Mouse (Mus musculus) spleen, postnatal 10 days (tissue): Measurements from ENCODE around the gene Camta1.

Experiments
- DNase-seq, 2 experiments: peaks; one replicate each; pipeline ENCODE4 v3.0.0; 2021 to 2022; ENCODE audit warnings: low spot score in 2 of 2

Camta1 gene

DNA sequence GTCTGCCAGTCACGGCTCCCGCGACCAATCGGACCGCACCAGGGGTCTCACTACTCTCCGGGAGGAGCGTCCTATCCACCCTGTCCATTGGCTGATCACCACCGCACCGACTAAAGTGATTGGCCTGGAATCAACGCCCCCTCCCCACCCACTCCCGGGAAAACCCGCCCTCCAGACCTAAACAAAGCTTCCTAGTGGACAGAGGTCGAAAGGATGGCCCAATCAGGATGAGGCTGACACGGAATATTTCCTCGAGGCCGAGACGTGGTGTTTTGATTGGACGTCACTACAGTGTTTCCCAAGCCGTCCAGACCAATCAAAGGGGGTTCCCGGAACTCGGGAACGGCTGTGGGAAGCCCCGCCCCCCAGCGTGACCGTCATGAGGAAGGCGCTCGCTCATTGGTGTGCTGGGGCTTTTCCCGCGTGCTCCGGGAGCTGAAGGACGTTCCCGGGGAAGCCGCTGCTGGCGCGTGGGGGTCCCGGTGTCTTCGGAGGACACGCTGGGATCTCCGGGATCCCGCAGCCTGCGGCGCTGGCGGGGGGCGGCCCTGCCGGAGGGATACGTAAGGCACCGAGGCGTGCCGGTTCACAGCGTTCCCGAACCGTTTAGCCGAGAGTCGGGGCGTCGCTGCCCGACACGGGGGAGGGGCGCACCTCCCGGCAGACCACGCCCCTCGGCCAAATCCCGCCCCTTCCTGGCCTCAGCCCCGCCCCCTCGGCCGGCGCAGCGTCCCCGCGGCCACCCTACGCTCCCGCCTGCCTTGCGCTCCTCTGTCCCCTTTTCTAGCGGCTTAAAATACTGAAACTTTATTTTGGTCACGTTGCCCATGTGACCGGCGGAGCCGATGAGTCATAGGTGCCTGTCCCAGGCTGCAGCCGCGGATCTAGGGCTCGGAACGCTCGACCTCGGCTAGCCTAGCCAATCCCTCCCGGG, at the start of gene Camta1:
Gene Camta1, minus strand, starts transcription at position 71 of the 934 bp plus-strand sequence.
- DNase-seq: peak; percentile 99

GRCm38 (mm10) chr4:151908809-151909208, 47.1 kb upstream of the Camta1 start:
- DNase-seq: no peak

- no peak for DNase-seq
These were observed 46.1 kb upstream of the Camta1 start for GRCm38 (mm10) chr4:151907577-151908343.

DNA sequence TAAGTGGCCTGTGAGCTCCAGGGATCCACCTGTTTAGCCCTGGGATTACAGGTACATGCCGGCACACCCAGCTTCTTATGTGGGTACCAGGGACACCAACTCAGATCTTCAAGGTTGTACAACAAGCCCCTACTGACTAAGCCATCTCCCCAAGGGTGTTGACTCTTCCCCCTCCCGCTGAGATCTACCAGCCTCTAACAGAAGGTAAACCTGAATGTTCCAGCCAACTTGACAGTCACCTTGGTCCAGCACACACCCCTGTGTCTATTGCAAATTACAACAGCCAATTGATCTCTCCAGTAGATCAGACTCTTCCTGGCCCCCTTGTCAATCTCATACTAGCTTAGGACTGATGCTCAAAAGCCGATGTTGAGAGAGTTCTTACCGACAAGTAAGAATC, 43.9 kb upstream of the Camta1 start:
- no peak for DNase-seq

- DNase-seq: no peak
These were observed 42.4 kb upstream of the Camta1 start for GRCm38 (mm10) chr4:151904098-151904497.

DNA sequence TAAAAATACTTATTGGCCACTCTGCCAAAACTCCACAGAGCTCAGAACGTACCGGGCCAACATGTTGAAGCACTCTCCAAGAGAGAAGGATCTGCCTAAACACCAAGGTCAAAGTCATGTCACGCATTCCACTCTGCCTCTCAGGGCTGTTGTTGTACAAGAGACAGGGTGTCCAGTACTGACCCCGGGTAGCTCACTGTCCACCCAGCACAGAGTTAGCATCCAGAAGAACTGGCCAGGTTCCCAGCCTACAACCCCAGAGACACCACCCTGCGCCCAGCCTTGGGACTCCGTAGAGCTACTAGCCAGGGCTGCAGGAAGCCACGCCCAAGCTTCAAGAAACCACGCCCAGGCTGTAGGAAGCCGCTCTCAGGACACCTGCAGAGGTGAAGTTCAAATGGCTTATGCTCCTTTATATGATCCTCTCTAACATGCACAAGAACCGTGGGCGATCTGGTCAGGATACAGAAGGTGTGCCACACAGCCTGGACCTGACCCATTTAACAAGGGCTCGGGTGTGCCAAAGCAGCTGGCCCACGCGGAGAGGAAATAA, 41.1 kb upstream of the Camta1 start:
- DNase-seq: peak in 1 of 2 experiments; percentile 28

DNA sequence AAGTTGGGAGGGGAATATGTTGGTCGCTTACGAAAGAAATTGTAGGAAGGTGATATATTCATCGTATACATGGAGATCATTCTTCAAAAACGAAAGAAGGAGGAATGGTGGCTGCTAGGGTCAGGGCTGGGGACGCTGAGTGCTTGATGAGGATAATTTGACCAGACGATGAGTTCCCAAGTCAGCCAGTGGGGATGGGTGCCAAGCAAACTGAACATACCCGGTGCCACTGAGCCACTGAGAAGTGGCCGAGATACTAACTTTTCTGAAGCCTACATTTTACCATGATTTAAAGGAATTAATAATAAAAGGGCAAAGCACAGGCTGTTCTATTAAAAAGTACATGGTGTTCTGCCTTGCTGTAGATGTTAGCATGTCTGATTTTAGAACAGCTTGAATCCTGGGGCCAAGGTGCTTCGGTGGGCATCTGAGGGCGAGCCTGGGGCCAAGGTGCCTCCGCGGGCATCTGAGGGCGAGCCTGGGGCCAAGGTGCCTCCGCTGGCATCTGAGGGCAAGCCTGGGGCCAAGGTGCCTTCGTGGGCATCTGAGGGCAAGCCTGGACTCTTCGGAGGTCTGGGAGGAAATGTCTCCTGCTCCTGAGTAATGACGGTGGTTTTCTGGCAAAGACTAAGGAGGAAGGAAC, 40.5 kb upstream of the Camta1 start:
- no peak for DNase-seq

- DNase-seq: peak in 1 of 2 experiments; percentile 50
These were observed 39.7 kb upstream of the Camta1 start for GRCm38 (mm10) chr4:151901422-151901821.

DNA sequence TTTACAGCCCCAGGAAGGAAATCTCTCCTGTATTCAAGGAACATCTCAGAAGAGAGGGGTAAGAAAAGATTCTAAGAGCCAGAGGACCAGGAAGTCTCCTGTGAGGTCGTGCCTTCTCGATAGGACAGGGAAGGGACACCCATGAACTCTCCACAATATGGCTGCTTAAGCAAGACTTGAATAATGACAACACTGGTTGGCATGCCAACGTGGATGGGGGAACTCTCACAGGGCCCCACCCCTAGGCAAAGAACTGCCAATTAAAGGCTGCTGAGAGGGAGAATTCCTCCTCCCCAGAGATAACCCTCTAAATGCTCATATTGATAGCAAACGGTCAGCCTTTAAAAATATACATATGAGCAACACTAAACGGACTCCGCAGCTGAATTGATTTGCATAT, 39.1 kb upstream of the Camta1 start:
- no peak for DNase-seq

DNA sequence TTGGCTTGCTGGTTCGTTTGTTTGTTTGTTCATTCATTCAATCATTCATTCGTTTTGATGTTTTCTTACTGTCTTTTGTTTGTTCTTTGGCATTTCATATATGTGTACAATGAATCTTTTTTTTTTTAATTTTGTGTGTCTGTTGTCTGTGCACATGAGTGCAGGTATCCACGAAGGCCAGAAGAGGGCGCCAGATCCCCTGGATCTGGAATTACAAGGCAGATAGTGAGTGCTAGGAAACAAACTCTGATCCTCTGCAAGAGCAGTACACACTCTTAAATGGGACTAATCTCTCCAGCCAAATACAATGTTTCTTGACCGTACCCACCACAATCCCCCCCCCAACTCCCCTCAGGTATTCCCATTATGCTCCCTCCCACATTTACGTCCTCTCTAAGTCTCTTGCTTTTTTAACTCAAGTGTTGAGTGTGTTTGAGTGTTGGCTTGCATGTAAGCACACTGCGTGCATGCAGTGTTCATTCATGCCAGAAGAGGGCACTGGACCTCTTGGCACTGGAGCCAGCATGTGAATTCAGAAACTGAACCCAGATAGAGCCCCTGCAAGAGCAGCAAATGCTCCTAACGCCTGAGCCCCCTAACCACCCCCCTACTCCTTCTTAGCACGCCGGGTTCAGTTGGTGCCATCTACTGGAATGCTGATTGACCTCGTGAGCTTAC, 38.2 kb upstream of the Camta1 start:
- no peak for DNase-seq

DNA sequence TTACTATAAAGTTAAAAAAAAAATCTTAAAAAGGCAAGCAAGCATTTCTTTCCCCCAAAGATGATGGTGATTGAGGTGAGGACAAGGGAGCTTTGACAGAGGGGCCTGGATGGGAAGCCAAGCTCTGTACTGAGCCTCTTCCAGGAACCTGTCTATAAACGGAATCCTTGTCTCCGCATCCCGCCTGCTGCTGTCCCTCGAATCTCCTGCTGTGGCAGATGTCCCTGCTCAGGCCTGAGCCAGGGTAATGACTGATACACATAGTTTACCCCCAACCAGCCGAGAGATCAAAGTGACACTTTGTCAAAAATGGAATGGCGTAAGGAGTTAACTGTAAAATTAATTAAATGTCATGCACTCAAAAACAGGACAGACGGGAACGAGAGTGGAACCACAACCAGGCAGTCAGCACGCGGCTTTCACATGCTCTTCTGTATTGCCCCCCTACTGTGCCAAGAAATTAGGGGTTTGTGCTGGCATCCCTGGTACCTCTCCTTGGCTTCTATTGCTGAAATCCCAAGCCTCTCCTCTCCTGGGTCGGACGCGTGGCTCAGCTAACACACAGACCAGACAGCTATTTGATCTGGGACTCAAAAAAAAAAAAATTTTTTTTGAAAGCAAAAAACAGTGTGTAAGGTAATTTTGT, 37.0 kb upstream of the Camta1 start:
- no peak for DNase-seq

GRCm38 (mm10) chr4:151897069-151897617, 35.5 kb upstream of the Camta1 start:
- no peak for DNase-seq

- no peak for DNase-seq
These were observed 33.9 kb upstream of the Camta1 start for GRCm38 (mm10) chr4:151895624-151896023.

GRCm38 (mm10) chr4:151894926-151895325, 33.2 kb upstream of the Camta1 start:
- no peak for DNase-seq

GRCm38 (mm10) chr4:151893241-151893640, 31.6 kb upstream of the Camta1 start:
- DNase-seq: no peak

DNA sequence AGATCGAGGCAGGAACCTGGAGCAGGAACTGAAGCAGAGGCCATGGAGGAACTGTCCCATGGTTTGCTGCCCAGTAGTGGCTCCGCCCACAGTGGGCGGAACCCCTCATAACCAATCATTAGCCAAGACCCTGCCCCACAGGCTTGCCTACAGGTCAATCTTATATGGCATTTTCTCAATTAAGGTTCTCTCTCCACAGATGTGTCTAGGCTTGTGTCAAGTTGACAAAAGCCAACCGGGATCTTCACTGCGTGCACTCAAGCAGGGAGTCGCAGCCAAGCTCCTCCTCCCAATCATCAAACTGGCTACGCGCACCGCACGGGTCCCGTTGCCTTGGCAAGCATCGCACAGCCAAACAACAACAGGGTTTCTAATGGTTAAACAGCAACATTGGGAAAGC, 19.9 kb upstream of the Camta1 start:
- no peak for DNase-seq

GRCm38 (mm10) chr4:151880044-151880690, 18.5 kb upstream of the Camta1 start:
- no peak for DNase-seq

GRCm38 (mm10) chr4:151876400-151876799, 14.7 kb upstream of the Camta1 start:
- DNase-seq: no peak

- no peak for DNase-seq
These were observed 1.8 kb upstream of the Camta1 start for GRCm38 (mm10) chr4:151863511-151863910.

GRCm38 (mm10) chr4:151861471-151861805, 238 bp downstream of the Camta1 start:
- peak in 1 of 2 experiments; percentile 100 for DNase-seq
